Mouse (Mus musculus) layer of hippocampus, postnatal 14 days (tissue): ENCODE measurements around the gene Rapgef4. TPM values are rescaled to one million over a fixed set of nuclear protein-coding genes. Genes with fewer than 3 reads are reported as not detected.

Source experiments
- DNase-seq, 2 experiments: peaks; one replicate each; pipeline ENCODE4 v3.0.0; 2021 to 2022; ENCODE audit warnings: low spot score in 2 of 2, mixed read lengths in 1 of 2
- total RNA-seq, 2 experiments: library from RNA; stranded (reverse); gene quantifications; 2 replicates each; pipeline ENCODE4 v1.2.3; 2021

The Rapgef4 gene
- total RNA-seq, 2 experiments from 2014 or later, result 208 to 217 TPM

- no peak for DNase-seq
These were observed 45.5 kb downstream of the Rapgef4 start for GRCm38 (mm10) chr2:72026506-72026905.

GRCm38 (mm10) chr2:72029081-72029480 is 48.0 kb downstream of the Rapgef4 start:
- no peak for DNase-seq

- no peak for DNase-seq
These were observed 48.6 kb downstream of the Rapgef4 start for GRCm38 (mm10) chr2:72029586-72030144.

GRCm38 (mm10) chr2:72031717-72032116 is 50.7 kb downstream of the Rapgef4 start:
- no peak for DNase-seq

- DNase-seq, result no peak
These were observed 54.6 kb downstream of the Rapgef4 start for GRCm38 (mm10) chr2:72035616-72036015.

GRCm38 (mm10) chr2:72037357-72037756 is 56.3 kb downstream of the Rapgef4 start:
- no peak for DNase-seq

- peak; percentile 88 to 92 for DNase-seq
These were observed 57.2 kb downstream of the Rapgef4 start for GRCm38 (mm10) chr2:72038235-72038634.

GRCm38 (mm10) chr2:72038651-72039251 is 57.7 kb downstream of the Rapgef4 start:
- peak; percentile 59 to 67 for DNase-seq

- no peak for DNase-seq
These were observed 58.5 kb downstream of the Rapgef4 start for GRCm38 (mm10) chr2:72039522-72040045.

GRCm38 (mm10) chr2:72041087-72041486 is 60.0 kb downstream of the Rapgef4 start:
- no peak for DNase-seq

GRCm38 (mm10) chr2:72042093-72042492 is 61.1 kb downstream of the Rapgef4 start:
- DNase-seq, result no peak

- DNase-seq, result peak in 1 of 2 experiments; percentile 37
These were observed 63.2 kb downstream of the Rapgef4 start for GRCm38 (mm10) chr2:72044191-72044590.

- no peak for DNase-seq
These were observed 64.0 kb downstream of the Rapgef4 start for GRCm38 (mm10) chr2:72045024-72045423.

GRCm38 (mm10) chr2:72045659-72046058 is 64.6 kb downstream of the Rapgef4 start:
- no peak for DNase-seq

- no peak for DNase-seq
These were observed 69.4 kb downstream of the Rapgef4 start for GRCm38 (mm10) chr2:72050451-72050850.

GRCm38 (mm10) chr2:72054280-72054679 is 73.2 kb downstream of the Rapgef4 start:
- no peak for DNase-seq

GRCm38 (mm10) chr2:72054736-72055135 is 73.7 kb downstream of the Rapgef4 start:
- DNase-seq, result no peak

- no peak for DNase-seq
These were observed 74.4 kb downstream of the Rapgef4 start for GRCm38 (mm10) chr2:72055476-72055875.

GRCm38 (mm10) chr2:72056081-72056874 is 75.2 kb downstream of the Rapgef4 start:
- no peak for DNase-seq

GRCm38 (mm10) chr2:72062931-72063330 is 81.9 kb downstream of the Rapgef4 start:
- DNase-seq, result no peak

GRCm38 (mm10) chr2:72068505-72068904 is 87.5 kb downstream of the Rapgef4 start:
- DNase-seq, result no peak

GRCm38 (mm10) chr2:72070086-72070485 is 89.0 kb downstream of the Rapgef4 start:
- DNase-seq, result no peak
